In genomic region chr16:34159576-34159975, GRCm38 (mm10) we compare ENCODE assay signal across 15 mouse cellular contexts.
A peak's percentile ranks its signal among the peaks of the same experiment; 100 is the strongest.
DNase-seq lines count a peak whose midpoint lies in the region; ATAC-seq and TF ChIP-seq lines count a peak whose summit lies in the region.
"Had no signal": no experiment of that assay in that cellular context is flagged by ENCODE, and none has a peak within 500 bp of the region (broad histone marks: within the 10 kb centered on the region; RNA-seq: fewer than 3 reads in every experiment).

No protein-coding gene starts in this region.

- H3K4me1 ChIP-seq in midbrain, embryonic 14.5 days (ENCODE audit: control insufficient read depth, insufficient read depth, low read length), result no peaks in the 10 kb centered on the region
- H3K4me1 ChIP-seq in midbrain, embryonic 10.5 days, result no peaks in the 10 kb centered on the region
- H3K4me1 ChIP-seq: hindbrain, embryonic 10.5 days; limb, embryonic 15.5 days; neural tube, embryonic 12.5 days had no signal

- intact Hi-C loops in left cerebral cortex, adult 2 months (cut with DNase I), result no loop called here

- peak; percentile 16 for DNase-seq in gastrocnemius, postnatal 10 days
- DNase-seq in gastrocnemius, postnatal 4 days (ENCODE audit: low spot score in 2 of 2), result no peak
- peak; percentile 31 for DNase-seq in midbrain, embryonic 14.5 days
- DNase-seq in midbrain, embryonic 10.5 days (ENCODE audit: low spot score), result no peak
- DNase-seq in kidney, adult 9 months, result peak; percentile 91
- peak; percentile 48 for DNase-seq in lung, postnatal 25 days (ENCODE audit: low spot score)
- DNase-seq in testis, postnatal 14 days (ENCODE audit: low spot score), result no peak
- no peak for DNase-seq in left cerebral cortex, adult 2 months (ENCODE audit: extremely low spot score in 1 of 2, low spot score in 2 of 2)
- DNase-seq: adrenal gland, adult 2 months; embryo, embryonic 11 days; gastrocnemius, postnatal 36 days; right cerebral cortex, postnatal 14 days had no signal

- H3K9ac ChIP-seq in midbrain, embryonic 14.5 days (replicated peaks; ENCODE audit: low read length), result no peak overlapping the region
- H3K9ac ChIP-seq: limb, embryonic 15.5 days; neural tube, embryonic 12.5 days had no signal

- no peak for TF ChIP-seq CTCF in left cerebral cortex, adult 2 months (IDR thresholded peaks at IDR 0.05)

- no peaks in the 10 kb centered on the region for H3K27me3 ChIP-seq in midbrain, embryonic 14.5 days (ENCODE audit: control insufficient read depth, insufficient read depth, low read length)
- H3K27me3 ChIP-seq in midbrain, embryonic 10.5 days (ENCODE audit: low read depth, poor library complexity, severe bottlenecking), result no peaks in the 10 kb centered on the region
- H3K27me3 ChIP-seq: limb, embryonic 15.5 days; neural tube, embryonic 12.5 days had no signal

- H3K4me3 ChIP-seq in midbrain, embryonic 14.5 days (replicated peaks; ENCODE audit: low read depth, low read length), result no peak overlapping the region
- H3K4me3 ChIP-seq in midbrain, embryonic 10.5 days, result no peak overlapping the region
- no peak overlapping the region for H3K4me3 ChIP-seq in left cerebral cortex, adult 2 months
- H3K4me3 ChIP-seq: hindbrain, embryonic 10.5 days; limb, embryonic 15.5 days; neural tube, embryonic 12.5 days had no signal

- no peak overlapping the region for H3K4me2 ChIP-seq in midbrain, embryonic 14.5 days (ENCODE audit: low read length)
- H3K4me2 ChIP-seq: limb, embryonic 15.5 days; neural tube, embryonic 12.5 days had no signal

- no peak for ATAC-seq in midbrain, embryonic 14.5 days (ENCODE audit: low FRiP score, low TSS enrichment)

- 0 out of 2 replicates have a peak, but pooled peaks cover 21% of the 10 kb centered on the region for H3K36me3 ChIP-seq in midbrain, embryonic 14.5 days (ENCODE audit: control insufficient read depth, insufficient read depth, low read length)
- H3K36me3 ChIP-seq in midbrain, embryonic 10.5 days, result 0 out of 2 replicates have a peak, but pooled peaks cover 5% of the 10 kb centered on the region

- no peaks in the 10 kb centered on the region for H3K9me3 ChIP-seq in midbrain, embryonic 14.5 days (ENCODE audit: control insufficient read depth, low read length)
- no peaks in the 10 kb centered on the region for H3K9me3 ChIP-seq in midbrain, embryonic 10.5 days (replicated peaks)
- H3K9me3 ChIP-seq: hindbrain, embryonic 10.5 days; limb, embryonic 15.5 days; neural tube, embryonic 12.5 days had no signal

- 90% methylated on average over 3 of the region's 3 CpGs for WGBS in midbrain, embryonic 14.5 days
- WGBS in midbrain, embryonic 10.5 days, result 92% methylated on average over 3 of the region's 3 CpGs

- no peak overlapping the region for H3K27ac ChIP-seq in midbrain, embryonic 14.5 days (replicated peaks; ENCODE audit: low read depth, low read length)
- H3K27ac ChIP-seq in midbrain, embryonic 10.5 days (replicated peaks), result no peak overlapping the region
- no peak overlapping the region; the same call in 1 of the 2 replicates for H3K27ac ChIP-seq in left cerebral cortex, adult 2 months
- H3K27ac ChIP-seq: hindbrain, embryonic 10.5 days; limb, embryonic 15.5 days; neural tube, embryonic 12.5 days had no signal

Comparison
In these comparisons a context has a peak if more than half of its experiments do, and no peak if none do; other contexts are left out.
1. DNase-seq: peak in gastrocnemius, postnatal 10 days (single experiment), midbrain, embryonic 14.5 days (single experiment), kidney, adult 9 months (single experiment) and lung, postnatal 25 days (single experiment); none in gastrocnemius, postnatal 4 days (0 of 2), midbrain, embryonic 10.5 days (single experiment), testis, postnatal 14 days (single experiment) and left cerebral cortex, adult 2 months (0 of 2).